Mouse (Mus musculus): ENCODE measurements at regions not wholly inside any gene's neighbourhood (a gene's known extent, or its start where the extent isn't known, plus 50 kb on each side); places are given as distances from the start of the nearest gene placed in this dataset.
A peak's percentile ranks its signal among the peaks of the same experiment; 100 is the strongest.

GRCm38 (mm10) chr11:31783506-31784063 is 88.4 kb upstream of the Cpeb4 start:
- DNase-seq (ENCODE audit: low spot score), result no peak

DNA sequence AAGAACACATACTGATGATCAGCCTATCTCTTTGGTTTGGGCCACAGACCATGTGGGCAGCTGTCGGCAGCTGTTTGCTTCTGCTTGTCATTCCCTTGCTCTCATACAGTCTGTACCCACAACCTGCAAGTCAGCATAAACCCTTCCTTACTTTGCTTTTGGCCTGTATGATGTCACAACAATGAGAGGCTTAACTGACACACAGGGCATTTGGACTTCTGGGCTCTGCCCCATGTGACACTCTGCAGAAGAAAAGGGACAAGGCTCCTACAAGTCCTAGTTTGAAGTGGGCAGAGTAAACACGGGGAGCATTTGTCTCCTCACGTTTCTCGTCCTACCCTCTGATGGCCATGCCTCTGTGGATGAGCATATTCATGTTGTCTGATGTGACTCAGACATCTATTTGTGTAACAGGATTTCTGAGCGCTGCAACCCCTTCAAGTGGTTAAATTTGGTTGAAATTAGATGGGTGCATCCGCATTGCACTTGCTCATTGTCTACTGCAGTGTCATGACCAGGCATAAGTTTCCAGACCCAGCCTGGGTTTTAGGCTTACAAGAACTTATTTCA is 87.6 kb upstream of the Cpeb4 start:
- DNase-seq (ENCODE audit: low spot score), result no peak

DNA sequence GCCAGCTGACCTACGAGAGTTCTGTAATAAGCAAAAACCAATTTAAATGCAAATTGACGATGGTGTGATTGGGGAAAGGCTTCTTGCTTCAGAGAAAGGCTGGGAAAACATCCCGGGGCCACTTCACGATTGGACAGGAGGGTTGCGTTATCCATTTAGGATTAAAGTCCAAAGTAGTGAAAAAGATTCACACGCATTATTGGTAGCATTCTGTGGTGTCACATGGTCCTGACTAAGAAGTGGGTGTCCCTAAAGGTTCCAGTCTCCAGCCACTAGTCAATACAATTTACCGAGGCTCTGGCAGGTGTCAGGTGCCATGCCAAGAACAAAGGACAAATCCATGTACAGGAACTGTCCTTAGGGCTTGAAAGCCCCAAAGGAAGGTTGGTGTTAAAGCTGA is 86.9 kb upstream of the Cpeb4 start:
- no peak for DNase-seq (ENCODE audit: low spot score)

- DNase-seq (ENCODE audit: low spot score), result no peak
Observed at GRCm38 (mm10) chr11:31787376-31787775, 84.6 kb upstream of the Cpeb4 start.

DNA sequence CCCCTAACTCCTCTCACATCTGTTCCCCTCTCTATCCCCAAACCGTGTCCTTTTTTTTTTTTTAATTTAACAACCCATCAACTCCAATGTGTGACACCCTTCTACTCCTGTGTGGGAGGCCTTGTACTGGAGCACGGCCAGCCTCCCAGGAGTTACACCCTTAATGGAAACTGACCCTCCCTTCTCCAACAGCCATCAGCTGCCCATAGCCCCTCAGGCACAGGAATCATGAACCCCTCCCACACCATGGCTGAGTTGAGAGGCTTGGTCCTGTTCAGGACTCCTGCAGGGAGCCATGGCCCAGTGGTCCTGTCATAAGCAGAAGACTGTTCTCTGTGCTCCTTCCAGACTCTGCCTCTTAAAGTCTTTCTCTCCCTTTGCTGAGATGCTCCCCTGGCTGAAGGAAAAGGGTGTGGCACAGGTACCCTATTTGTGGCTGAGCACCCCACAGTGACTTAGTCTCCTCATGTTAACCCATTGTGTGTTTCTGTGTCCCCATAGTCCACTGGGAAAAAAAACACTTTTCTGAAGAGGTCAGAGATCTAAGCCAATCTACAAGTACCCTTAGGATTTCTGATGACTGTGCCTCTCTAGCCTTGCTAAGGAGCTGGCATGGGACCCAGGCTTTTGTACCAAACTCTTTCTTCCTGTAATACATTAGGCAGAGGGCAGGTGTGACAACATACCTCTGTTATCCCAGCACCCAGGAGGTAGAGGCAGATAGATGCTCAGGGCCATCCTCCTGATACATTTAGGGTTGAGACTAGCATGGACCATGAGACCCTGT is 83.9 kb upstream of the Cpeb4 start:
- DNase-seq (ENCODE audit: low spot score), result no peak

DNA sequence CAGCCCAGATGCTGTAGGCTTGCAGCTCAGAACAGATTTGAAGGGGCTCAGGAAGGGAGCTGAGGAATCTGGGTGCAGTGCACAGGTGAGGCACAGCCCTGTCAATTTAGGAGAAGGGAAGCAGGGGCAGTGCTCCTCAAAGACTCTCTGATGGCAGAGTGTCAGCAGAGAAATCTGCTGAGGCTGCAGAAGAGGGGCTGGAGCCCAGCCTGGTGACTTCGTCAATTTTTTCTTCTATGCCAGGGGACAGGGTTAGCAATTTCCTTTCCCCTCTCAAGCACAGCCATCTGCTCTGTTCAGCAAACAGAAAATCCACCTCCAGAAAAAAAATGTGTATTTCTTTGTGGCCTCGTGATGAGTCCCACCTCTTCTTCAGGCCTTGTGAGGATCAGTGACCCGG is 82.0 kb upstream of the Cpeb4 start:
- DNase-seq (ENCODE audit: low spot score), result no peak

DNA sequence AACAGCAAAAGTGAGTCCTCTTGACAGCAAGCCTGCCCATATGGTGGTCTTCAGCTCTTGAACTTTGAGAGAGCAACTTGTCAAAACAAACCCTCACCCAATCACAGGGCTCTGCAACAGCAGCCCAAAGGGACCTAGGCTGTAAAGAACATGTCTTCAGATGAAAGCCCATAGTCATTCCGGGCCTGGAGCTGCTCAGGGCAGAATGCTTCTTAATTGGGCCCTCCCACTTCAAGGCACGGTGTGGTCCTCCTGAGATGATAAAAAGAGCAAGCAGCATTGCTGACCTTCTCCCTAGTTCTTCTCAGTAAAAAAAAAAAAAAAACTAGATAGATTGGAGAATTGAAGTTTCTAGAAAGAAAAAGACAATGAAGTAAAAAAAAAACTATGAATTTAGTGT is 80.7 kb upstream of the Cpeb4 start:
- DNase-seq (ENCODE audit: low spot score), result no peak

DNA sequence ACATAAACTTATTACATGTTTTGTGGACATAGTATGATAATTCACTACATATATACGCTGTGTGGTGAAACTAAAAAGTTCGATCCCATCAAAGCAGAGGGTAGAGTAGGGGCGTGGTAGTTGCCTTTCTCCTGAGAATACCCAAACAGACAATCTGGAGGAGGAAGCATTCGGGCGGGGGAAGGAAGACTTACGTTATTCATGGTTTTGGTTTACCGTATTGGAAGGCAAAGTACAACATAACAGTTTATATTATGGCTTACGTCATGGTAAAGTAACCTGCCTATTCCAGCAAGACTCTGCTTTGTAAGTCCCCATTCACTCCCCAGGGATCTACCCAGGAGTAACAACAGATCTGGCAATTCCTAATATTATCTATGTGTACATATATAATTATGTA is 76.9 kb upstream of the Cpeb4 start:
- DNase-seq (ENCODE audit: low spot score), result no peak

DNA sequence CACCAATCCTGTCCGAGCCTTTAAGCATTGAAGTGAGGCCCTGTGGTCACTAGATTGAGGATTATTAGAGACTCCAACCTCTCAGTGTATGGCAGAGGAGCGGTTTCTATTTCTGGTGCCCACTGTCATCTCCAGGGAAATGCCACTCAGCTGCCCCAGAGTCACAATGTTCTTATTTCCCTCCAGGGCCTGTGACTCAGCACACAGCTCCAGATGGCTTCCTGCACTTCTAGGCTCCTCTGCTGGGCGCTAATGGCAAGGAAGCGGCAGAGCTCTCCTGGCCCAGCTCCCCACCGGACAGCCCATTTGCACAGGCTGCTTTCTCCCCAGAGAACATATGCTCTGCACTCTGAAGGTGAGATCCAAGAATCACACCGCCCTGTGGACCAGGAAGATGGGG is 75.8 kb upstream of the Cpeb4 start:
- DNase-seq (ENCODE audit: low spot score), result no peak

GRCm38 (mm10) chr11:31801575-31801974 is 70.4 kb upstream of the Cpeb4 start:
- DNase-seq (ENCODE audit: low spot score), result no peak

GRCm38 (mm10) chr11:31803319-31803891 is 68.6 kb upstream of the Cpeb4 start:
- DNase-seq (ENCODE audit: low spot score), result no peak

DNA sequence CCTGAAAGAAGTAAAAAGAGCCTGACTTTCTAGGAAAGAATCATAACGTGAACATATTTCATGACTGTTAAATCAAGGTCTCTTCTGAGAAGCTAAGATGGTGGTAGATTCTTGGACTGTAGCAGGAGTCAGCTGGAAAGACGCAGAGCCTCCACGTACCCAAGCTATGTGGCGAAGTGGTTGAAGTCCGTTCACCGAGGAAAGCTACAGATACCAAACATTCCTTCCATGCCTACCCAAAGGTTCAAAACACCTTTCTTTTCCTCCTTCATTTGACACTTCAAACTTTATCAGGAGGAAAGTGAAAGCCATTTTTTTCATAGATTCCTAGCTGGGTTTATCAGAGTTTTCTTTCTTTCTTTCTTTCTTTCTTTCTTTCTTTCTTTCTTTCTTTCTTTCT is 67.5 kb upstream of the Cpeb4 start:
- no peak for DNase-seq (ENCODE audit: low spot score)

- DNase-seq (ENCODE audit: low spot score), result peak; percentile 48
Observed at GRCm38 (mm10) chr11:31807461-31808215, 64.4 kb upstream of the Cpeb4 start.

- DNase-seq (ENCODE audit: low spot score), result no peak
Observed at GRCm38 (mm10) chr11:31808216-31808838, 63.7 kb upstream of the Cpeb4 start.

DNA sequence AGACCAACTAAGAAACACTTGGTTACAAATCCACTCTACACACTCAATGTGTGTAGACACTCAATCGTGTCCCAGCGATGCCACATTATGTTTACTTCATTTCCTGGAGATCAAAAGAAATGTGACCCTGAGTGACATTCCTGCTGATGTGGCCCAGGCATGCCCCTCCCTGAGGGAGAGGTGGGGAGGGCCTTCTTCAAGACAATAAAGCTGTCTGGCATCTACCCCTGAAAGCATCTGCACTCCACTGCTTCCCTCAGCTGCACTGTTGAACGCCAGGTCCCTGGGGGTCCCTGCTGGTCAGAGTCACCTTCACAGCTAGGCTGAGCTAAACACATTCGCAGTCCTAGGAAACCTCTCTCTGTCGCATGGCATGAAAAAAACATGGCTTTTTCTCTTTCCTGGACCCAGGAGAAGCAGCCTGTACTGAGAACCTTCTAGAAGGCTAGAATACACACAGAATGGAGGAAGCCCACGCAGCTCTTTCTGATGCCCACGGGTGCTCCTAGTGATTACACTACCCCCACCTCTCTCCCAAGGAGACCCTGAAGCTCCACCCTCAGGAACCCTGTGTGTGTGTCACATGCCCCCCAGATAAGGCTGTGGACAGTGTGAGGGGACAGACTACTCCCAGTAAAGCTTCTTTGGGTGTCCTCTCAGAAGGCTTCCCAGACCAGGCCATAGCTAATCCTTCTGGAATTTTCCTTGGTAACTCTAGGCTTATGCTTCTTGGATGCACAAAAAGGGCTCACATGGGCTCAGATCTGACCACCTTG is 61.8 kb upstream of the Cpeb4 start:
- DNase-seq (ENCODE audit: low spot score), result no peak

GRCm38 (mm10) chr11:31812215-31812614 is 59.8 kb upstream of the Cpeb4 start:
- DNase-seq (ENCODE audit: low spot score), result no peak

DNA sequence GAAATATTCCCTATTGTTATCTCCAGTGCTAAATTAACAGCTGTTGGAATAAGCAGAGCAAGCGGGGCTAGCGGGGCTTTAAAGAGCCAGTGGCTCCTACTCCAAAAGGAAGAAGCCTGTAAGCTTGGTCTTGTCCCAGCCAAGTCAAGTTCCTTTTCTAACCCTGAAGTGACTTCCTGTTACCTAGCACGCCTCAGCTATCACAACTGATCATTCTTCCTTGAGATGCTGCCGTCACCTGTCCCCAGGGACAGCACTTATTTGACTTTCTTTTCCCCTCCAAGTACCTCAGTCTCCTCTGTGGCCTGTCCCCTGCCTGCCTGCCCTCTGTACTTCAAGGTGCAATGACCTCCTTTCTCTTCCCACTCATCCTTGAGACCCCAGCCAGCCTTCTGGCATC is 57.4 kb upstream of the Cpeb4 start:
- DNase-seq (ENCODE audit: low spot score), result no peak

- DNase-seq (ENCODE audit: low spot score), result no peak
Observed at GRCm38 (mm10) chr11:31815855-31816488, 56.0 kb upstream of the Cpeb4 start.

GRCm38 (mm10) chr11:31818032-31818431 is 54.0 kb upstream of the Cpeb4 start:
- DNase-seq (ENCODE audit: low spot score), result no peak

GRCm38 (mm10) chr11:31819964-31820363 is 52.0 kb upstream of the Cpeb4 start:
- DNase-seq (ENCODE audit: low spot score), result no peak

Data from testis, postnatal 10 days (tissue).